Mouse (Mus musculus) lung, adult 2 months (tissue): Measurements from ENCODE around the gene Bpnt1. TPM values are rescaled to one million over a fixed set of nuclear protein-coding genes. Genes with fewer than 3 reads are reported as not detected.

Source experiments
- DNase-seq: peaks from one replicate; pipeline ENCODE4 v3.0.0; 2022
- H3K4me1 ChIP-seq: fragments of 200-500 bp; 2 replicates; pipeline ENCODE4 v1.6.1; 2011; ENCODE audit warnings: low read length; ENCODE audit not compliant: control insufficient read depth, insufficient read depth
- H3K4me3 ChIP-seq: fragments of 200-500 bp; replicated peaks from 2 replicates; pipeline ENCODE3; 2011; ENCODE audit warnings: low read depth, mild to moderate bottlenecking, control low read depth, low read length; ENCODE audit errors: extremely low read depth
- CTCF ChIP-seq: fragments of 200-500 bp; IDR thresholded peaks from 2 replicates; pipeline ENCODE4 v1.5.1; 2011; ENCODE audit warnings: mild to moderate bottlenecking, low read length, control low read depth; ENCODE audit not compliant: insufficient read depth
- POLR2A ChIP-seq: fragments of 200-500 bp; IDR thresholded peaks from 2 replicates; pipeline ENCODE4 v1.6.1; 2011; ENCODE audit warnings: low read depth, mild to moderate bottlenecking, control low read depth, low read length, borderline replicate concordance; ENCODE audit errors: extremely low read depth
- WGBS: fragments of 180-500 bp; shearing (Covaris S2); methylation state at CpG from one replicate; pipeline ENCODE4 v1.1.7; 2018; 5-methylcytosine and 5-hydroxymethylcytosine counted together
- polyA plus RNA-seq: library from polyadenylated mRNA; depleted of rRNA; stranded (reverse); fragments of >200 nt; gene quantifications from 2 replicates; pipeline ENCODE4 v1.2.3, GENCODE M21; 2012

Gene Bpnt1
- polyA plus RNA-seq, 1 experiment, result 45.1 TPM

DNA sequence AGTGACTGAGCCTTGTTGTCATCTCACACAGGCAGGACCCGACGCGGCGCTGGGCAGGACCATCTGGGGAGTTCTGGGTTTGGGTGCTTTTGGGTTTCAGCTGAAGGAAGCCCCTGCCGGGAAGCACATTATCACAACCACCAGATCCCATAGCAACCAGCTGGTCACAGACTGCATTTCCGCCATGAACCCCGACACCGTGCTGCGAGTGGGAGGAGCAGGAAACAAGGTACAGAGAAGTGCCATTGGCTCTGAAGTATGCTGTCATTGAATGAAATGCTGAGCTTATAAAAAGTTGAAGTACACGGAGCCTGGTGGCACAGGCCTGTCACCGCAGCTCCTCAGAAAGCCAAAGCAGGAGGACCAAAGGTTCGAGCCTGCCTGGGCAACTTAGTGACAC, 20.2 kb downstream of the Bpnt1 start:
- no peak for DNase-seq
- Histone ChIP-seq H3K4me1 (no peaks in the 10 kb centered on the region), H3K4me3 (no peak overlapping the region)
- no peak for TF ChIP-seq POLR2A
- no peak for TF ChIP-seq CTCF
- WGBS, result 88% methylated on average over 12 of the region's 12 CpGs

DNA sequence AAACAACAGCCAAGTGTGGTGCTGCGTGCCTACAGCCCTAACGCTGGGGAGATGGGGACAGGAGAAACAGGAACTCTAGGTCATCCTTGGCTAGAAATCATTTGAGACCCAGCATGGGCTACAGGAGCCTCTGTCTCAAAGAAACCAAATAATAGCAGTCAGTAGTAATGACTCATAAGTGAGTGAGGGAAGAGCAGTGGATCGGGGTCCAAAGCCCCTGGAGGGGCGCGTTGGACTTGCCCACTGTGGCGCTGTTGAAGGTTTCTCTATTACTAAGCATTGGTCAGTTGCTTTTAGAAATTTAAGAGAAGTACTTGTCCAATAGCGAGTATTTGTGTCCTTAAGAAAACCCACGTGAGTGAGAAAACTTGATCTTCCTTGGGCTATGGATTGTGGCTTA, 21.4 kb downstream of the Bpnt1 start:
- WGBS, result 96% methylated on average over 8 of the region's 8 CpGs
- TF ChIP-seq CTCF, result no peak
- no peak for TF ChIP-seq POLR2A
- Histone ChIP-seq H3K4me1 (no peaks in the 10 kb centered on the region), H3K4me3 (no peak overlapping the region)
- no peak for DNase-seq

DNA sequence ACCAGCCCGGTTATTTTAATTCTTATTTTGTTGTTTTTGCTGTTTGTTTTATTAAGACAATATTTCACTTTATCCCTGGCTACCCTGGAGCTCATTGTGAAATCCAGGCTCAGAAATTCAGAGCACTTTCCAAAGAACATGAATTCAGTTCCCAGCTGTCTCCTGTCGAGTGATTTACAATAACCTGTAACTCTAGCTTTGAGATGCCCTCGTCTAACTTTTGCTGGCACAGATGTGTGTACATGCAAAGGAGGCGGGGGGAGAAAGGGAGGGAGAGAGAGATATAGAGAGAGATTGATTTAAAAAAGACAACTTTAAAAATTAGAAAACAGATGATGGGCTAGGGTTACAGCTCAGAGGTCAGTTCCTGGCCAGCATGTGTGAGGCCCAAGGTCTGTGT, 22.8 kb downstream of the Bpnt1 start:
- H3K4me3 ChIP-seq, result no peak overlapping the region
- TF ChIP-seq POLR2A, result no peak
- no peak for TF ChIP-seq CTCF
- 83% methylated on average over 4 of the region's 4 CpGs for WGBS
- DNase-seq, result no peak
- no peaks in the 10 kb centered on the region for H3K4me1 ChIP-seq

DNA sequence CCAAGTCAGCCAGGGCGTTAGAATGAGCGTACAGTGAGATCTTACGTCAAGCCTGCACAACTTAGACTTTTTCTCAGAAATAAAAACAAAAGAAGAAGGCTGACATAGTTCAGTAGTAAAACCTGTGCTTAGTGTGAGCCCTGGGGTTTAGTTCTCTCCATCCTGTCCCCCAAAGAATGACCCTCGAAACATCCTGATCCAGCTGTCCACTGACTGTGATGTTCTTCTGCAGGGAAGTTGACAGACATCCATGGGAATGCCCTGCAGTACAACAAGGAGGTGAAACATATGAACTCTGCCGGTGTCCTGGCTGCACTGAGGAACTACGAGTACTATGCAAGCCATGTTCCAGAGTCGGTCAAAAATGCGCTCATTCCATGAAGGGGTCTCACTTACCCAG, 24.3 kb downstream of the Bpnt1 start:
- 95% methylated on average over 8 of the region's 8 CpGs for WGBS
- Histone ChIP-seq H3K4me1 (no peaks in the 10 kb centered on the region), H3K4me3 (no peak overlapping the region)
- no peak for DNase-seq
- no peak for TF ChIP-seq POLR2A
- no peak for TF ChIP-seq CTCF

DNA sequence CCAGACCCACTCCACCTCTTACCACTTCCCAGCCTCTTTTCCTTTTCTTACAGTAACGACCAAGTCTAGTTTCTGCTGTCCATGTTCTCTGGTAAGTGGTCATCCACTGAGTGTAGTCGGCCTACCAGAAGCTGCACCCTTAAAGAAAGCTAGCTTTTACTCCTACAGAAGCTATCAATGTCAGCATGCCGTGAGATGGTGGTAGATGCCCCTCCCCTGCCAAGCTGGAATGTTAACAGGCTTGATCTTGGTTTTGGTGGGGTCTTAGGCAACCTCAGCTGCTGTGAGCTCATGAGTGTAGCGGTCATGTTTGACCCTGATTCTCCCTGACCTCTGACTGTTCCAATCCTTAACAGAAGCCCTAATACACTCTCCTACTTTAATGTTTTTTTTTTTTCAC, 26.3 kb downstream of the Bpnt1 start:
- 84% methylated on average over 4 of the region's 4 CpGs for WGBS
- no peak for DNase-seq
- no peak overlapping the region for H3K4me3 ChIP-seq
- TF ChIP-seq POLR2A (no peak), CTCF (no peak)
- no peaks in the 10 kb centered on the region for H3K4me1 ChIP-seq

DNA sequence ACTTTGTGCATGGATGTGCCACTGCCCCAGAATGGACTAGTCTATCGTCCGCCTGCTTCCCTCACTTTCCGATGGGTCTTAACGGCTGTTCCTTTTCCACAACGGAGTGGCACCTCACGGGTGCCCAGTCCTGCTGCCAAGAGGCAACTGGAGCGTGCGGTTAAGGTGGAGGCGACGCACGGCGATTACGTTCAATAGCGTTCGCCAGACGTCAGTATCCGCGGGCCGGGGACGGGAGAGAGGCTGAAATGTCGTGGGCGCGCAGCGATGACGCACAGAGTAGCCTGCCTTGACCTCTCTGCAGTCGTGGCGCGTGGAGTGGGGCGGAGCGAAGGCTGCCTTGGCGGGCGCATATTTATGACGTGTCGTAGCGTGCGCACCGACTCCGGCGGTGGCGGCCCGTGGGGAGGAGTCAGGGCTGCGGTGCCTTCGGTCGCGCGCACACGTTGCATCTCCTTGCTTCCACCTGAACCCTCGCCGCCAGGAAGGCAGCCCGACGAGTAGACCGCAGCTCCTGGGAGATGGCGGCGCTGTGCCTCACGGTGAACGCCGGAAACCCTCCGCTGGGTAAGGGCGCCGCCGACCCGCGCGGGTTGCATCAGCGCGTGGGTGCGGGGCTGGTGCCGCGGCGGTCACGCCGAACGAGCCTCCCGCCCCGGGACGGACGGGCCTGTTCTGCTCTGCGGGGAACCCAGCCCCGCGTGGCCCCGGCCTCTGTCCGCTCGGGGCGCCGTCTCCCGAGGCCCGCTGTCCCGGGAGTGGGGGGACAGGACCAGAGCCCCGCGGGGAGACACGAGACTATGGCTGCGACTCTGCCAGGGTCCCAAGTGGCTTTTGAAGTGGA, 30.9 kb downstream of the Bpnt1 start, which contains the start of gene Eprs:
Eprs (plus strand) TSS at position 368 of the 844 bp plus-strand sequence.
- peak; percentile 84 for TF ChIP-seq POLR2A
- no peak for TF ChIP-seq CTCF
- DNase-seq, result peak; percentile 98
- Histone ChIP-seq H3K4me1 (peaks cover 4% of the 10 kb centered on the region; the same call in 1 of the 2 replicates), H3K4me3 (peak within 1 kb of the TSS; percentile 70)
- WGBS, result under 1% methylated on average over 92 of the region's 92 CpGs

DNA sequence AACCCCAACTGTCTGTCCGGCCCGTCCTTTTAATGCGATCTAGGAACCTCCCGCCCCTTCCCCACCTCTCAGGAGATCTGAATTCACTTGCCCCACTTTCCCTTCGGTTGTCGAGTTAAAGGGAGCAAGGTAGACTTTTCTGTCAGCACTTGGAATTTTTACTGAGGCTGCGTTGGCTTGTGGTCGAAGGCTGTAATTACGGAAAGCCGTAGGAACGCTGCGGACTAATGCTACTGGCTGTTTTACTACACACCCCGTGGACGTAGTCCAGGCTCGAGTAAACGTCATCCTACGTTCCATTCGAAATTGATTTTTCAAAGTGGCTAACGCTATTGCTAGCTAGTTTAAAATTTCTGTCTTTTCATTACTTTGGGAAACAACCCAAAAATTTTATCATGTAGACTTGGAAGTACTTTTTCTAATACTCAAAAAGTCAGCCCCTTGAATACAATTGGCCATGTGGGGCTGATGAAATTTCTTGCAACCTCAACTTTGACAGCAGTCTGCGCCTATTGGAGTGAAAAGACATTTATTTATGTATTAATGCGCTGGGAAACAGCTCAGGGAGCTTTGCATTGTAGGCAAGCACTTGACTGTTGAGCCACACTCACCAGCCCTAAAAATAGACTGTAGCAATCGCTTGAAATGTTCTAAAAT, 31.7 kb downstream of the Bpnt1 start:
- no peak for TF ChIP-seq CTCF
- TF ChIP-seq POLR2A, result no peak
- no peak for DNase-seq
- under 1% methylated on average over 22 of the region's 22 CpGs for WGBS
- Histone ChIP-seq H3K4me1 (peaks cover 4% of the 10 kb centered on the region; the same call in 1 of the 2 replicates), H3K4me3 (peak overlapping the region; percentile 70)

DNA sequence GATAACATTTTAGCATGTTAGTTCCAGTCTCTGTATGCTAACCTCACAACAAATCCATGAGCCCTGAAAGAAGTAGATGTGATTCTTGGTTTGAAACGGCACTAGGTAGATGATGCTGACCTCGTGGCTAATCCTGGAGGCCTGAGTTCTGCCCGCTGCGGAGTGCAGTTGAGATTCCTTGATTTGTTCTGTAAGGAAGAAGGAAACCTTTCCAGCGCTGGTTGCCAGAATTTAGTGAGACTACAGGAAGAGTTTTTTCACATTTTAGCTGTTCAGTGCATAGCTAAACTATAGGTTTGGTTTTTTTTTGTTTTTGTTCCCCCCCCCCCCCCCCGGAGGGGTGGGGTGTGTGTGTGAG, 32.2 kb downstream of the Bpnt1 start:
- no peak overlapping the region for H3K4me3 ChIP-seq
- WGBS, result 22% methylated on average over 6 of the region's 6 CpGs

DNA sequence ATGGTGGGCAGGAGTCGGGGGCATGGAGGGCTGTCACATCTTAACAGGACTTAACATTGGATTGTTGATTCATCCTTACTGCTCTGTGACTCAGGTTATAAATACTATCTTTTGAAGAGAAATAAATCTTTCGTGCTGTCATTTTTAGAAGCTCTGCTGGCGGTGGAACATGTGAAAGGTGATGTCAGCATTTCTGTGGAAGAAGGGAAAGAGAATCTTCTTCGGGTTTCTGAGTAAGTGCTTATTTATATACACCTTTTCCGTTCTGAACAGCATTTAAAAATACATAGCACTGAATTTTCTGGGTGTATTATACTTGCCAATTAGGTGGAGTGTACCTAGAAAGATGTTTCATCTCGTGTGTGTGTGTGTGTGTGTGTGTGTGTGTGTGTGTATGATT, 35.4 kb downstream of the Bpnt1 start:
- no peak overlapping the region for H3K4me3 ChIP-seq
- DNase-seq, result no peak
- H3K4me1 ChIP-seq, result peaks cover 4% of the 10 kb centered on the region; the same call in 1 of the 2 replicates
- TF ChIP-seq CTCF, result no peak
- WGBS, result 79% methylated on average over 6 of the region's 6 CpGs

More for the DNA sequence above, 32.2 kb downstream of the Bpnt1 start:
- TF ChIP-seq CTCF, result no peak
- TF ChIP-seq POLR2A, result no peak
- H3K4me1 ChIP-seq, result peaks cover 4% of the 10 kb centered on the region; the same call in 1 of the 2 replicates
- DNase-seq, result no peak

DNA sequence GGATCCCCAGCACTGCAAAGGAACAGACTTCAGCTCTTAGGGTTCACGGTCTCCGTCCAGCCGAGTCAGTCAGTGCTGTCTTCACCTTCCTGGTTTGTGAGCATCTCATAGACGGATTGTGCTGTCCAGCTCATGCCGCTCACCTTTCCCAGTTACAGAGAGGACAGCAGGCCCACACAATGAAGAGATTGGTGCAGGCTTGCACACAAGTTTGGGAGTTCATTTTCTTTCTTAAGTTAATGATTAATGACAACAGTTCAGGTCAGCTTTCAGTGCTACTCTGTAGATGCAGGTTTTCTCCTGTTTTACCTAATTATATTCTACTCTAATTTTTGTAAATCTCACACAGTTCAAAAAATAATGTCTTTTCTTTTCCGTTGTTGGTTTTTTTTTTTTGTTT, 38.0 kb downstream of the Bpnt1 start:
- H3K4me1 ChIP-seq, result no peaks in the 10 kb centered on the region; the same call in 1 of the 2 replicates
- no peak overlapping the region for H3K4me3 ChIP-seq
- 94% methylated on average over 6 of the region's 6 CpGs for WGBS
- no peak for TF ChIP-seq POLR2A
- no peak for TF ChIP-seq CTCF
- no peak for DNase-seq
